Mouse (Mus musculus) embryo, embryonic 10 days (tissue): ENCODE results near the gene Myh9.

ENCODE experiments used
- DNase-seq: peaks from one replicate; pipeline ENCODE4 v3.0.0-alpha.2; 2015; ENCODE audit warnings: low spot score

Myh9 gene

DNA sequence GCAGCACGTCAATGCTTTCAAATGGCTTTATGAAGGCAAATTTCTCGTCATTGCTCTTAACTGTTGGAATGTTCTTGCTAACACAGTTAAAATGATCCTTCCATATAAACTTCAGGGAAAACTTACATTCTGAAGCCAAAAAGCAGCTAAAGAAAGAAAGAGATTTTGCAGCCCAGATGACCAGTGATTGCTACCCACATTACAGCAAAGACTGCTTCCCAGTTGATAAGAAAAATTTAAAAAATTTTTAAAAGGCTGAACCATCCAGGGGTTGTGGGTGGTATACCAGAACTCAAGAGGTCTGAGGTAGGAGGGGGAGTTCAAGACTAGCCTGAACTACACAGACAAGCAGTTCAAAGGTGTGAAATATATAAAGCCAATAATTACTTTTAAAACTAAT lies 1.1 kb upstream of the Myh9 start:
- no peak for DNase-seq

DNA sequence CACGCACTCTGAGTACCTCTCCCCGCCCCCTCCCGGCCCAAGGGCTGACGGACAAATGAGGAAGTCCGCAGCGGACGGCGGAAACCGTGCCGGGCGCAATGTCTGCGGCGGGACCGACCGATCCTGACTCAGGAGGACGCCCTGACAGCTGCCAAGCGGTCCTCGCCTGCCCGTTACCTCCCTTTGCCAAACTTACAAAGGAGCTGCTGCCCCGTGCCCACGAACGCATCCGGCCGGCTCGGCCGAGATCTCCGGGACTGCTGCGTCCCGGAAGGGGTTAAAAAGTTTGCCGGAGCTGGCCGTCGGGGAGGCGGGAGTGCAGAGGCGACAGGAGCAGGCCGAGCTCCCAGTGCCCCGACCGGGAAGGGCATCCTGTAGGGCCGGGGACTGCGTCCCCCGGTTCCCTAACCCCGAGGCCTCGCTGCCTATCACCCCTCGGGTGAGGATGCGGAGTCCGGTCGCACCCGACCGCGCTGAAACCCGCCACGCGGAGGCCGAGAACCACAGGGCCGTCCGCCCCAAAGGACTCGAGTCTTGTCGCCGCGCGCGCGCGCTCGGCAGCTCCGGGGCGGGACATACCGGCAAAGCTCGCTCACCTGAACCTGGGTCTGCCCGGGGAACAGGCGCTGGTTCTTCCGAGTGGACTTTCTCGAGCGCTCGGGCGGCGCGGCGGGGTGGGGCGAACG lies 471 bp downstream of the Myh9 start:
- peak; percentile 59 for DNase-seq

DNA sequence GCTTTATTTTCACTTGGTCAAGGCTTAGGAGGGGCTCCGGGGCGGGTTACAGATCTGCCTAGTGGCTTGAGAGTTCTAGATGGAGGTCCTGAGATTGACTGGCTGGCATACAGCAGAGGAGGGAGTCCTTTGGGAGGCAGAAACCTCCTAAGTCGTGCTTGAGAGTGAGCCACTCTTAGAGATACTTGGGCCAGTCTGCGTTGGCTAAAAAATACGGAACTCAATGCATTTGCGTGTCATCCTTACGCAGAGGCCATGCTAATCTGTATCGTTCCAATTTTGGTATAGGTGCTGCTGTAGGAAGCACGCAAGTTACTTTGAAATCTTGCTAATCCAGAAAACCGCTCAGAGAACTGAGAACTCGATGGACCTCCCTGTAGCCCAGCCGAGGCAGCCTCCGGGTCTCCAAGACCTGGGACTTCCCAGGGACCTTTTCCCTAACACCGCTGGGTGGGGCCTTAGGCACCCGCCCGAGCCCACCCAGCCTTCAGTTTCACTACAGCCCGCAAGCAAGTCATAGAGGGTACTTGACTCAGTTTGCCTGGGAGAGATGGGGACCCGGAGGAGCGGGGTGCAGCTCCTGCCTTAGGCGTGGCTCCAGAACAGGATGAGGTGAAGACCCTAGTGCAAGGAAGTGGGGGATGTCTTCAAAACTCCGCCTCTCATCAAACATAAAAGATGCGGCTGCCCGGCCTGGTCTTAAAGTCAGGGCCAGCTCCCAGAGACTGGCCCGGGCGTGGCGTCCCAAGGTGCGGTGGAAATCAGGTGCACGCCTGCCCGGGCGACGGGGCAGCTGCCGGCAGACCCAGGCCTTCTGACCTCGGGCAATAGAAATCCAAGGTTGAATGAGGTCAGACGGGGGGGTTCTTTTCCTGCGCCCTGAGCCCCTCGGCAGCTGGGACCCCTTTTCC lies 1.3 kb downstream of the Myh9 start:
- no peak for DNase-seq

DNA sequence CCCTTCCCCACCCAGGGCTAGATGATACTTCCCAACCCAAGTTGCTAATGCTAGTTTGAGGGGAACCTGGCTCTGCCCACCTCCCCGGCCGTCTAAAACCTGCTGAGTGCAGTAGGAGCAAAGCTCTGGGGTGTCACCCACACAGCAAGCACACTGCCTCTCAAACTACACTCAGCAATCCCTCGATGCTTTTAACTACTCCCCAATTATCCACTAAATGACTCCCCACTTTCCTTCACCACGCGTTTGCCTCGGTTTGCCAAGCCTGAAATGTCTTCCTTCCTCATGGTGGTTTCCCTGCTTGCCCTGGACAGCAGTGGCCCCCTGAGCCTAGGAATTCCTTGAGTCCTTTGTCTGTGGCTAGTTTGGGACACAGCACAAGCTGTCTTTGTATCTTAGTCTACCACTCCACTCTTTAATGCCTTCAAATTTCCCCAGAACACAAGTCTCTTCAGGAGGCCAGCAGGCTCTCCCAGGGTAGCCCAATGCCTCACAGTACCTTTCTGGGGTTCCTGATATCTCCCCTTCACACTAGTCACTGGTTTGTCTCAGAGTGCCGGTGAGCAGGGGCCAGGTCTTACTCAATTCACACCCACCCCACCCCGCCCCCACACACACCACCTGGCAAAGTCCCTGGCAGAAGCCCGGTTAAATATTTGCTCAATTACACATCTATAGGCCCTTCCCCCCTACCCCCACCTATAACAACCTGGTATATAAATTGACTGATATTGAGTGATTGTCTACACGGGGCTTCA lies 2.3 kb downstream of the Myh9 start:
- no peak for DNase-seq

DNA sequence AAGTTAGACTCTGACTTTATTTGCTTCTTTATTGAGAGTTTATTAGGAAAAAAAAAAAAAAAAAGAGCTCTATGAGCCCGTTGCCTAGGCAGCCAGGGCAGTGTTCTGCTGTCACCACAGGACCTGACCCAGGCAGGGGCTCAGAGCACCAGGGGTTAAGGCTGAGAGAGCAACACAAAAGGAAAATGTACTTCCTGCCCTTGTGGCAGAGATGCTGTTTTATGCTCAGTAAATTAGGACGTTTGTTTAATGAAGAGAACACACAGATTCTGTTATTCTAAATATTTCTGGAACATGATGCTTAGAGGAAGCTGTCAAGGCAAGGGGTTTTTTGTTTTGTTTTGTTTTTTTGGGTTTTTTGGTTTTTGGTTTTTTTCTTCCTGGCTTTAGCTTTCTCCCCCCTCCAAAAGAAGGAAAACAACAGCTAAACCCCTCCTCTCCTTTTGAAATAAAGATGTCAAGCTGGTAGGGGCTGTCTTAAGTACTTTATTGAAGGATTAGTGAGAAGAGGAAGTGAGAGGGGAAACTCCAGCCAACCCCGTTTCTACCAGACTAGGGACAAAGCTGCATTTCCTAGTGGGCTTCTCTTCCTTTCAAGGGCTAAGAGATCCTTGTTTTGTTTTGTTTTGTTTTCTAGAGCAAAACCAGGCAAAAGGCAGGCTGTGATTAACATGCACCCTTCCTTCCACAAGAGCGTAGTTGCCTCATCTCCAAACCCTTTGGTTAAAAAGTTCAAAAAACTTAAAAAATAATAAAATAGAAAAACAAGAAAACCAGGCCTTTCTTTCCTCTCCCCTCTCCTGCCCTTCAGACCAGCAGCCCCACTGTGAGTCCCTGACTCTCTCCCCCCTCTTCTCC lies 3.2 kb downstream of the Myh9 start:
- peak; percentile 74 for DNase-seq

DNA sequence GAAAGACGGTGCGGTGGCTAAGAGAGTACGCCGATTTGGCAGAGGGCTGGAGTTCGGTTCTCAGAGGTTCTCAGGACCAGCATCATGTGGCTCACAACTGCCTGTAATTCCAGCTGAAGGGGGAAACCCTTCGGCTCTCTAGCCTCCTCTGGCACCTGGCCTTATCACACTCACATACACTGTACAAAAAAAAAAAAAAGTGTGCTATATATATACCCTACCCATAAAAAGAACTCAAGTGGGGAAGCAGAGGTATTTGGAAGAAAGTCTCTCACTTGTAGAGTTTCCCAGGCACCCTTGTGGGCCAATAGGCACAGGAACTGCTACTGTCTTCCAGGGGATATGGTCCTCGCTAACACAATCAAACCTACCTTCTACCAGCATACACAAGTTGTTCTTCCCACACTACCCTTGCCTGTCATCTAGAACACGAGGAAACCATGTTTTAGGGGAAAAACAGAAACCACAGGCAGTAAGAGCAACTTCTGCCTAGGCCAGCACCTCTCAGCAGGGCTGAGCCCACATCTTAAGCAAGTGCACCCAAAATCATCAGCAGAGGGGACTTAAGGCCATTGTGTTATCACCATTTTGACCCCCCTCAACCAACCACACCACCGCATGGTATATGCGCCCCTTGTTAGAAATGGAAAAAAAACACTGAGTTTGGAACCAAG lies 4.4 kb downstream of the Myh9 start:
- no peak for DNase-seq

DNA sequence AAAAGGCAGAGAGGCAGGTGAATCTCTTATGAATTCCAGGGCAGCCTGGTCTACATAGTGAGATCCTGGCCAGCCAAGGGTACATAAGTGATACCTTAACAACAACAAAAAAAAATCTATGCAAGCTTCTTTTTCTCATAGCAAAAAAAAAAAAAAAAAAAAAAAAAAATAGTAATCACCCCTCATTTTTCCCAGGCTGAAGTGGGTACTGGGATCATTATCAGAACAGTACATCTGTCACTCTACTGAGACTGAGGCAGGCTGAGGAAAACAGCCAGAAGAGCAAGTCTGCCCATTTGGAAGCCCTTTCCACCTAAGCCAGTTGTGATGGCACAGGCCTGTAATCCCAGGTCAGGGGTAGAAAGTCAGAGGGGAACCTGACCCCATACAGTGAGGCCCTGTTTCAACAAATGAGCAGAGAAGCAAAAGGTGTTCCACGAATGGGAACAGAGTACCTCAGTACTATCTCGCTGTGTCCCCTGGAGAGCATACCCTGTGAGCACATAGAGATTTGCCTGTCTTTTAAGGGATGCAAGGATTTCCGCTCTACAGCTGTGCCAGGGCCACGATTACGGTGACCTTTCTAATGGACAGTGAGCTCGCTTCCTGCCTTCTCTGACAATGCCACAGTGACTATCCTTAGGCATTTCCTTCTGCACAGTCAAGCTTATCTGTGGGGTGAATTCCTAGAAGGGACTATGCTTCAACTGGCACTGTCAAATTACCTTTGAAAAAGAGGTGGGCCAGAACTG lies 5.1 kb downstream of the Myh9 start:
- DNase-seq: peak; percentile 58

DNA sequence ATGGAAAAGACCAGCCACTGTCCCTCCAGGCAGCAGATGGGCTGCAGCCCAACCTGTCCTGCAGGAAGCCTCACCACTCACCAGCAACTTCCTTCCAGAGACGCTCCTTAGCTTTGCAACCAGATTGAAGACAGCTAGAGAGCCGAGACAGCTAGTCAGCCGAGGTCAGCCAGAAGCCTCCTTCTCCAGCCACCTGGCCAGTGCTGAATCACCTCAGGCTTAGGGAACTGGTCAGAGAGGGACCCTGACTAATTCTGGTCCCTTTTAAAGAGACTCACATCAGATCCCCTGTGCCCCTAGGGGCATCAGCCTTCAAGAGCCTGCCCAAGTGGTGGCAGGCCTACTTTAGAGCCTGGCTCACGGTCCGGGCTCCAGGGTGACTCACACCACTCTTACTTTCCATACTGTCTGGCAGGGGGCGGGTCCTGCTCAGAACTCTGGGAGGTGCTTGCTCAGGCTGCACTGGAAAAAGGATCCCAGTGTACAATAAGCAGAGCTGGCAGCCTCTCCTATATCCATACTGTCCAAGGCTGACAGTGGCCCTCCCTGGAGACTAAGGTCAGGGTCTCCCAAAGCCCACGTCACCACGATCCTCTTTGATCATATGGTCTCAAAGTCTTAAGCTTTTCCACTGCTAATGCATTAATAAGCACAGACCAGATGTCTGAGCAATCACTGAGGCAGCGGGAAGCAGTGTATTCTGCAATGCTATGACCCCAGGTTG lies 5.9 kb downstream of the Myh9 start:
- DNase-seq: no peak

DNA sequence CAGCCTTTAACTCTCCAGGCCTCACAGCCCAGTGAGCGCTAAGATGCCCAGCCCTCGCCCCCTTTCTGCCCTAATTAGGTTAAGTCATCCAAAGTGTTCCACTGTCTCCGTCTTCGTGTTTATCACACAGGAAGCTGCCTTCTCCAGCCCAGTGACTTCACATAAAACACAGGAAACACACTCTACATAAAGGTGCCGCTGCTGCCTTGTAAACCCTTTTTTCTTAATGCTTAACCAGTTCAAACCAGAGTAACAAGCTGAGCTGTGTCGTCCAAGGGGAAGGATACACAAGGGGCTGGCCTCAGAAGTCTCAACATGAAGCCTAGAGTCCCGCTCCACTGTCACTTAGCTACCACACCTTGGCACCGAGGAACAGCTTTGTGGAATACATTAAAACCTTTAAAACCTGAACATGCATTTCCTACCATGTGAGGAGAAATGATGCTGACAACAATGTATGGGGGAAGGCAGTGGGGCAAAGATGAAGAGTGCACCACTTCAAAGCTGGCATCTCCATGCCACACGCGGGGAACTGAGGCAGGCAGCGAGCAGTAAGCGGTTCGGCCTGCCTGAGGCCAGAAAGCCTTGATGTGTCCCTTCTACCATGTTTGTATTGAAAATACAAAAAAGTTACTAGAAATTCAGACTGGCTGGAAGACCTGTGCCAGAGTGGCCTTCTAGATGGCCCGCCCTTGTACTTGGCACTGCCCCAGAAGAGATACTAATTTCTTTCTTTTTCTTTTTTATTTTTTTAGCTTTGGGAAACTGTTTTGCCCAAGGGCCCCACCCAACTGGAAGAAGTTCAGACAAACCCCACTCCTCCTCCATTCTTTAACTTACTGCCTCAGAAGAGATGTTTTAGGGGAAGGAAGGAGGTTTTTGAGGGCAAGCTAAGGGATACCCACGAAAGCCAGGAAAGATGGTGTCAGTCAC lies 7.4 kb downstream of the Myh9 start:
- no peak for DNase-seq

DNA sequence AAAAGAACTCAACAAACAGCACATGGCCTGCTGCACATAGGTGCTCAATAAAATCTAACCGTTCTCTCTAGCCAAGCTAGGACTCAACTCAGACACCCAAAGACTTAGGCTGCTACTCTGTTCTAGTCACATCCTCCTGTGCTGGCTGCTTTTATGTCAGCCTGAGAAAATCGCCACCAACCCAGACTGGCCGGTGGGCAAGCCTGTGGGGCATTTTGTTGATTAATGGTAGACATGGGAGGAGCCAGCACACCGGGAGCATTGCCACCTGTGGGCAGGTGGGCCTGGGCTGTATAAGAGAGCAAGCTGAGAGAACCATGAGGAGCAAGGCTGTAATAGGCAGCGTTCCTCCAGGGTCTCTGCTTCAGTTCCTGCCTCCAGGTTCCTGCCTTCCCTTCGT lies 8.2 kb downstream of the Myh9 start:
- no peak for DNase-seq

DNA sequence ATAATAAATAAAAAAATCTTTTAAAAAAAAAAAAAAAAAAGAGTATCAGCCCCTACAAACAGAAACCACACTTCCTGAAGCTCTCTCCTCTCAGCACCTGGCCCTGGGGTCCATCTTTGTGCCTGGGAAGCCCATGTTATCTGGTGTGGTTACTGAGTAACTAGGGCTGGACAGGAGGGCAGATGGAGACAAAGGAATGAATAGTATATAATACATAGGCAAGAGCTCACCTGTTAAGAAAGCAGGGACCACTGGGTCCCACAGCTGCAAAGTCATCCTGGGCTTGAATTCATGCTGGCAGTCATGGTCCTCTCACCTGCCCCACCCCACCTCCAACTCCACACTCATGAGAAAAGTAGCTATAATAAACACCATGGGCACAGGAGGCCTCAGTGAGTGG lies 8.9 kb downstream of the Myh9 start:
- DNase-seq: no peak

DNA sequence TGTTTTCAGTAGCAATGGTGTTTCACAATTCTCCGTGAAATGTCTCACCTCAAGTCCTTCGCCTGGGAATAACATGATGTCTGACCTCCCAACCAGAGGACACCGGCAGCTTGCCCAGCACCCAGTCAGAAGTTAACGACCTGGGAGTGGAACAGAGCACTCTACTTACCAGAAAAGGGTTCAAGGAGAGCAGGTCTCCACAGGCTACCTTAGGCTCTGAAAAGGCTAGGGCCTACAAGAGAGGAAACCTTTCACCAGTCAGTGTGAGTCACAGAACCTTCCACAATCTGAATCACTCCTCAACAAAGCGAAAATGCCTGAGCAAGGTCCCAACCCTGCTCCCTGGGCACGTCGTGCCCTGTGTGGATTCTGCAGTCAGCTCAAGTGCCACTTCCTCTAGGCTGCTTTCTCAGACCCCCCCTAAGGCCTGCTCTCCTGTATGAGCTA lies 9.5 kb downstream of the Myh9 start:
- no peak for DNase-seq

DNA sequence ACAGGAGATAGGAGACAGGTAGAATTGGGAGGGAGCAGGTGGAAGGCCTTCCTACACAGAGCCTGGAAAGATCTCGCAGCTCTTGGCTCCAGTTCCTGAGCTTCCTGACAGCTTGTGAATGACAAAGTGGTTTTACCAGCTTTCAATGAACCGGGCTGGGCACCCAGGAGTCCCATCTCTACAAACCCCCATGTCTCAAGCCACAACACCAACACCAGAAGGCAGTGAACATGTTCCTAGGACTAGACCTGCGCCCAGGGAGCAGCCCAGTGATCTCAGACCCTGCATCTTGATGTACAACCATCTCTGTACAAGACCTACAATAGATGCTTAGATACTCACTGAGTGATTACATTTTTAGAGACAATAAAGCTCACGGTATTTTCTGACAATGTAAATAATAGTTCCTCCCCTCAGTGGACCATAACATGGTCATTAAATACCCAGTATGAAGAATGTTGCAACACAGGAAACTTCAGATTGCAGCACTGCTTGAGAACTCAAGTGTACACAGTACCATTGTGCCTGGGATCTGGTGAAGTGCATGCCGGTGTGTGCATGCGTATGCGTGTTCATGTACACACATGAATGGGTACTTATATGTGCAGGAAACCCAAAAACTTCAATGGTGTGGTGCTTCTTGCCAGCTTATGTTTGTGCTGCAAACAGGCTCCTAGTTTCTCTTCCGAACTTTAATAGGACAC lies 10.1 kb downstream of the Myh9 start:
- no peak for DNase-seq

DNA sequence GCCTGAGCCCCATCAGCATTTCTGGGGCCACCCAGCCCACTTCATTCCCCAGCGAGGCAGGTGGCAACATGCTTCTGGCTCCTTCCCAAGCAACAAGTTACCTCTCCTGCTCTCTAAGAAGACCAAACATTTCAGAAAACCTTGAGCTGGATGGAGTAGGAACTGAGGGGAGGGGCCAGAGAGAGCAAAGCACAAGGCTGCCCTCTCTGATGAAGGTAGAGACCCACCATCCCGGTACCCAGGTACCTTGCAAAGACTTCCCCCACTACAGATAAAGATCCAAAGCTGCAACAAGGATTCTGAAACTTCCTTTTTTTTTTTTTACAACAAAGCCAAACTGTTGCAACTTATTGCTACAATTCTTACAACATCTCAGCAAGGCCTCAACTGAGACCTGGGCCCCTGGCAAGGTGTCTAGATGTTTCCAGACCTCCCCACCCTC lies 10.8 kb downstream of the Myh9 start:
- no peak for DNase-seq

DNA sequence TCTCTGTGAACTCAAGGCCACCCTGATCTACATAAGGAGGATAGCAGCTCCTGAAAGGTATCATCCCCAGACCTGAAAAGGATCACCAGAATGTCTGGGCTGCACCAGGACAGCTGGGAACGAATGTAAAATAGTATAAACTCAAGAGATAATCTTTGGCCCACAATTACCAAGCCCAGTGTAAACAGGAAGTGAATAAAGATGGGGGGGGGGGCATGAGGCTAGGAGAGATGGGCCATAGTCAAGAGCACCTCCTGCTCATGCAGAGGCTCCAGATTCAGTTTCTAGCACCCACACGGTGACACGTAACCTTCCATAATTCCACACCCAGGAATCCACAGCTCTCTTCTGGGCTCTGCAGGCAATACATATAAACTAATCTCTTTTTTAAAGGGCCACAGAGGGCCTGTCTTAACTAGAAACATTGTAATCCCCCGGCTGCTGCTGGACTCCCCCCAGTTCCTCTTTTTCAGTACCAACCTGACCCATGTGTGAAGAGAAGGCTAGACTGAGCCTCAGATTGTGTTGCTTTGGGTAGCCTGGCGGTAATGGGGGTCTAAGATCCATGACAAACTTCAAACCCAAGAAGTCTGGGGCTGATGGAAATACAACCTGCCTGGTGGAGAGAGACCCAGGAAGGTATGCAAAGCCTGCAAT lies 11.4 kb downstream of the Myh9 start:
- no peak for DNase-seq

DNA sequence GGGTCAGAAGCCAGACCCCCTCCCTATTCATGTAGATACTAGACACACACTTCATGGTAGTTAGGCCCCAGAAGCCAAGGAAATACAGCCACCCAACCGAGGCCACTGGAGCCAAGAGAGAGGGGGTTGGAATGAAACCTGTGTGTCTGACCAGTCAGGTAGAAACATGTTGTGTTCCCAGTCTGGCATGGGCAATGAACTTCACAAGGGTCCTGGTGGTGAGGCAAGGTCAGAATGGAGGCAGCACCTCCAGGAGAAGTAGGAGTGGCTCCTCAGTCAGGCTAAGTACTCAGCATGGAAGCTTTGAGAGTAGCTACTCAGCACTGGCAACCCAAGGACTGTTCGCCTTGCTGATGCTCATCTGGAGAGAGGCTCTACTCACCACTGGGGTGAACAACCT lies 12.4 kb downstream of the Myh9 start:
- DNase-seq: no peak

DNA sequence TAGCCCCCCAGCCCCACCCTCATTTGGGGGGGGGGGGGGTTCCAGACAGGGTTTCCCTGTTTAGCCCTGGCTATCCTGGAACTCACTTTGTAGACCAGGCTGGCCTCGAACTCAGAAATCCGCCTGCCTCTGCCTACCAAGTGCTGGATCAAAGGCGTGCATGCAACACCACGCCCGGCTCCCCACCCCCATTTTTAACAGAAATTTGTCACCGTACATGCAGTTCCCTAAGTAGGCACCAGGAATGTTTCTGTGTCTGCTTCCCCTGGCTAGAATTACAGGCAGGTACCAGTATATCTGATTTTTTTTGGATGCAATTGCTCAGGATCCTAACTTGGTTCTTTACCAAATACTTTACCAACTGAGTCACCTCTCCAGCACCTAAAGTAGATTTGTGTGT lies 13.1 kb downstream of the Myh9 start:
- DNase-seq: no peak
